Mouse (Mus musculus) kidney, embryonic 14.5 days (tissue): ENCODE results near the gene Psmb6. TPM values are rescaled to one million over a fixed set of nuclear protein-coding genes. Genes with fewer than 3 reads are reported as not detected.

Experiments used
- ATAC-seq: fragments of 200-750 bp; cut with Nextera tagmentation; 2 replicates; pipeline ENCODE4 v1.8.0; 2017; ENCODE audit warnings: moderate number of reproducible peaks, mild to moderate bottlenecking, moderate TSS enrichment, moderate library complexity; ENCODE audit not compliant: low FRiP score, low TSS enrichment
- H3K27ac ChIP-seq: fragments of 300-500 bp; sonication (generic); 2 replicates; pipeline ENCODE4 v1.5.1; 2014; ENCODE audit warnings: low read depth, mild to moderate bottlenecking, low read length, moderate library complexity, mixed read lengths
- H3K27me3 ChIP-seq: fragments of 300-500 bp; sonication (generic); 2 replicates; pipeline ENCODE4 v1.6.1; 2014; ENCODE audit warnings: mild to moderate bottlenecking, low read length; ENCODE audit not compliant: control insufficient read depth, insufficient read depth
- H3K36me3 ChIP-seq: fragments of 300-500 bp; sonication (generic); 2 replicates; pipeline ENCODE4 v1.6.1; 2014; ENCODE audit warnings: low read length, mixed read lengths; ENCODE audit not compliant: control insufficient read depth, insufficient read depth
- H3K4me1 ChIP-seq: fragments of 300-500 bp; sonication (generic); 2 replicates; pipeline ENCODE4 v1.6.1; 2014; ENCODE audit warnings: low read length, mixed read lengths; ENCODE audit not compliant: control insufficient read depth, insufficient read depth
- H3K4me2 ChIP-seq: fragments of 300-500 bp; sonication (generic); replicated peaks from 2 replicates; pipeline ENCODE4 v1.6.1; 2014; ENCODE audit warnings: low read depth, mild to moderate bottlenecking, low read length
- H3K4me3 ChIP-seq: fragments of 300-500 bp; sonication (generic); 2 replicates; pipeline ENCODE4 v1.5.1; 2014; ENCODE audit warnings: mild to moderate bottlenecking, low read length
- H3K9ac ChIP-seq: fragments of 300-500 bp; sonication (generic); 2 replicates; pipeline ENCODE4 v1.6.1; 2014; ENCODE audit warnings: low read depth, mild to moderate bottlenecking, low read length, moderate library complexity
- H3K9me3 ChIP-seq: fragments of 300-500 bp; sonication (generic); 2 replicates; pipeline ENCODE4 v1.6.1; 2016; ENCODE audit warnings: low read length; ENCODE audit not compliant: control insufficient read depth
- WGBS: fragments of 180-500 bp; shearing (Covaris S2); extraction: QIAGEN DNeasy Blood & Tissue Kit; methylation state at CpG from one replicate; pipeline ENCODE4 v1.1.7; 2014; 5-methylcytosine and 5-hydroxymethylcytosine counted together
- polyA plus RNA-seq: library from polyadenylated mRNA; unstranded; fragments of >200 nt; fragmentation: Nextera tagmentation; extraction: Ambion mirVana; gene quantifications from 2 replicates; pipeline ENCODE4 v1.2.1, GENCODE M21; 2014

Psmb6 gene
- polyA plus RNA-seq: 823 and 914 TPM in 2 replicates

DNA sequence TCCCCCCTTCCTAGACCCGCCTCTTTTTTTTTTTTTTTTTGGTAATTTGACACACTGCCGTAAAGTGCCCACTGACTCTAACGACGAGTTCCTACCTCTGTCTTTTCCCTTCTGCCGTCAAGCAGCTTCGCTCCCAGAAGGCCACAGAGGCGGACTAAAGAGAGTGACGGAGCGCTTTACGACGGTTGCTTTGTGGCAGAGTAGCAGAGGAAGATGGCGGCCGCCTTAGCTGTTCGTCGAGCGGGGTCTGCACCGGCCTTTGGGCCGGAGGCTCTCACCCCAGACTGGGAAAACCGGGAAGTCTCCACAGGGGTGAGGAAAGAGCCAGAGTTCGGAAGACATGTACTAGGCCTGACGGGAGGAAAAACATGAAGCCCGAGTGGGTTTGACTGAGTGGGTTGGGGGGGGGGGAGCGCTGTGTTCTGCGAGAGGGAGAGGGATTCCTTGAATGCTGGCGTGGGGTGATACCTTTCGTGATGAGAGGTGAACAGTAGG is at the start of gene Psmb6:
Gene Psmb6 (plus strand): TSS at position 184 of the 495 bp plus-strand sequence.
- peak within 1 kb of the TSS; percentile 81 for H3K4me3 ChIP-seq
- peak; percentile 94 for ATAC-seq
- H3K4me1 ChIP-seq: peaks cover 5% of the 10 kb centered on the region; the same call in 1 of the 2 replicates
- H3K27me3 ChIP-seq: no peaks in the 10 kb centered on the region
- H3K36me3 ChIP-seq: peaks cover 28% of the 10 kb centered on the region
- H3K9ac ChIP-seq: peak within 1 kb of the TSS; percentile 78
- no peaks in the 10 kb centered on the region for H3K9me3 ChIP-seq
- under 1% methylated on average over 25 of the region's 26 CpGs for whole genome bisulfite sequencing
- peak within 1 kb of the TSS; percentile 51 for H3K4me2 ChIP-seq
- no peak within 1 kb of the TSS for H3K27ac ChIP-seq

GRCm38 (mm10) chr11:70485498-70485897 is 39.7 kb upstream of the Psmb6 start:
- H3K27ac ChIP-seq: no peak overlapping the region
- WGBS: 54% methylated on average over 2 of the region's 2 CpGs
- peak; percentile 16; the same call in 1 of the 2 replicates for ATAC-seq

DNA sequence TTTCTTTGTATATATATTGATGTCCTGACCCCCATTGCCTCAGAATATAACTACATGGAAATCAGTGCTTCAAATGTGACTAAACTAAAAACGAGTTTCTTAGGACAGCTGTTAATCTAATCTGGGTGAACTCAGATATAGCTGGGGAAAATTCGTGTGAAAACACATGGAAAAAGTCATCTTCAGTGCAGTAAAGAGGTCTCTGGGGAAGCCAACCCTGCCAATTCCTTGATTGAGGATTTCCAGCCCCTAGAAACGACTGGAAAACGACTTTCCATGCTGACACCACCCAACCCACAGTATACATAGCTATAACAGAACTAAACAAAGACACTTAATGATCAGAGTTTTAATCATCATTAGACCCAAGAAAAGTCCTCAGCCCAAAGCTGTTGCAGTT is 37.4 kb upstream of the Psmb6 start:
- no peak overlapping the region for H3K27ac ChIP-seq
- no peak for ATAC-seq
- no peak overlapping the region for H3K4me3 ChIP-seq
- no peaks in the 10 kb centered on the region for H3K27me3 ChIP-seq
- no peak overlapping the region for H3K9ac ChIP-seq
- H3K36me3 ChIP-seq: no peaks in the 10 kb centered on the region
- no peaks in the 10 kb centered on the region for H3K4me1 ChIP-seq
- 36% methylated on average over 4 of the region's 4 CpGs for WGBS
- H3K4me2 ChIP-seq: no peak overlapping the region
- no peaks in the 10 kb centered on the region for H3K9me3 ChIP-seq

More at GRCm38 (mm10) chr11:70485498-70485897, 39.7 kb upstream of the Psmb6 start:
- H3K9me3 ChIP-seq: no peaks in the 10 kb centered on the region
- H3K27me3 ChIP-seq: no peaks in the 10 kb centered on the region
- H3K9ac ChIP-seq: no peak overlapping the region
- no peak overlapping the region for H3K4me3 ChIP-seq
- H3K36me3 ChIP-seq: no peaks in the 10 kb centered on the region
- no peaks in the 10 kb centered on the region for H3K4me1 ChIP-seq
- no peak overlapping the region for H3K4me2 ChIP-seq

DNA sequence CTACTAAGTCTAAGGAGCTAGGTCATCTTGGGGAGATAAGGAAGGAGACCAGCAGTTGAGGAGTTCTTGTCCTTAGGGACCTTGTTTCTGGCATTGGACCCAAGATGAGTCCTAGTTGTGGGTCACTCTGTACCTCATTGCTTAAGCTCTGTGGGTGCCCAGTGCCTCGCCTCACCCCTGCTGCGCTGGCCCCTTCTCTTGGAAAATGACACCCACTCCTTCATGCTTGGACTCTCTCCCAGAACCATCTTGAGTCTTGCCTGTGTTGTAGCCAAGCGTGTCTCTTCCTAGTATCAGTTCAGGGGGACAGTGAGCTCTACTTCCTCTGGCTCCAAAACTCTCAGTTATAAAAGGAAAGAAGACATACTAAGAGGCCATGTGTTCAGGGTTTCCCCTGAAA is 36.0 kb upstream of the Psmb6 start:
- no peak for ATAC-seq
- Histone ChIP-seq H3K9me3 (no peaks in the 10 kb centered on the region), H3K36me3 (no peaks in the 10 kb centered on the region), H3K4me3 (no peak overlapping the region), H3K9ac (no peak overlapping the region), H3K27ac (no peak overlapping the region), H3K4me2 (no peak overlapping the region), H3K4me1 (no peaks in the 10 kb centered on the region), H3K27me3 (no peaks in the 10 kb centered on the region)
- WGBS: 85% methylated on average over 3 of the region's 3 CpGs

DNA sequence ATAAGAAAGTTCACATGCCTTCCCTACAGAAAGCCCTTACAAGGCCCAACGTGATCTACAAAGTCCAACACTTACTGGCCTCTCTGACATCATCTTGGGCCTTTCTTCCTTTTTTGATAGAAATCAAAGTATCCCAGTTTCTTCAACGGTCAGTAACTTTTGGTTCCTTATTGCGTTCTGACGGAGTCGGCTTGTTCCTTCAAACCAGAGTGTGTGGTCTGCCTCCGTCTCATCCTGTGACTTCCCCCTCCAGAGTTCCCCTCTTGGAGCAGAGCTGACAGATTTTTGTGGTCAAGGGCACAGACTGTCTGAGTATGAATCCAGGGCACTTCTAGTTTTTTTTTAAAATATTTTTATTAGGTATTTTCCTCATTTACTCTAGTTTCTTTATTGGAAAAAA is 35.5 kb upstream of the Psmb6 start:
- no peaks in the 10 kb centered on the region for H3K27me3 ChIP-seq
- no peaks in the 10 kb centered on the region for H3K9me3 ChIP-seq
- no peak overlapping the region for H3K4me2 ChIP-seq
- WGBS: 80% methylated on average over 6 of the region's 6 CpGs
- no peak for ATAC-seq
- no peaks in the 10 kb centered on the region for H3K36me3 ChIP-seq
- no peaks in the 10 kb centered on the region for H3K4me1 ChIP-seq
- no peak overlapping the region for H3K4me3 ChIP-seq
- H3K27ac ChIP-seq: no peak overlapping the region
- H3K9ac ChIP-seq: no peak overlapping the region

GRCm38 (mm10) chr11:70499566-70500475 is 25.3 kb upstream of the Psmb6 start:
- no peaks in the 10 kb centered on the region for H3K27me3 ChIP-seq
- H3K9me3 ChIP-seq: no peaks in the 10 kb centered on the region
- no peaks in the 10 kb centered on the region for H3K36me3 ChIP-seq
- H3K9ac ChIP-seq: no peak overlapping the region
- no peak overlapping the region for H3K4me2 ChIP-seq
- no peak overlapping the region for H3K4me3 ChIP-seq
- no peaks in the 10 kb centered on the region for H3K4me1 ChIP-seq
- 71% methylated on average over 14 of the region's 14 CpGs for WGBS
- no peak overlapping the region for H3K27ac ChIP-seq
- no peak for ATAC-seq

GRCm38 (mm10) chr11:70500476-70500812 is 24.7 kb upstream of the Psmb6 start:
- Histone ChIP-seq H3K36me3 (no peaks in the 10 kb centered on the region), H3K9ac (no peak overlapping the region), H3K4me2 (no peak overlapping the region), H3K4me1 (no peaks in the 10 kb centered on the region), H3K4me3 (no peak overlapping the region), H3K9me3 (no peaks in the 10 kb centered on the region), H3K27me3 (no peaks in the 10 kb centered on the region), H3K27ac (no peak overlapping the region)
- WGBS: 82% methylated on average over 1 of the region's 1 CpGs
- ATAC-seq: no peak

- no peak overlapping the region for H3K4me2 ChIP-seq
- 63% methylated on average over 3 of the region's 3 CpGs for WGBS
- H3K4me1 ChIP-seq: no peaks in the 10 kb centered on the region
- no peaks in the 10 kb centered on the region for H3K9me3 ChIP-seq
- no peak for ATAC-seq
- H3K27me3 ChIP-seq: no peaks in the 10 kb centered on the region
- H3K4me3 ChIP-seq: no peak overlapping the region
- no peak overlapping the region for H3K9ac ChIP-seq
- no peaks in the 10 kb centered on the region for H3K36me3 ChIP-seq
- no peak overlapping the region for H3K27ac ChIP-seq
Observed at GRCm38 (mm10) chr11:70502018-70502417, 23.1 kb upstream of the Psmb6 start.

GRCm38 (mm10) chr11:70504970-70505369 is 20.2 kb upstream of the Psmb6 start, which contains the start of gene Tm4sf5:
TSS of gene Tm4sf5 (plus strand) at chr11:70505244.
- no peak for ATAC-seq
- no peak within 1 kb of the TSS for H3K27ac ChIP-seq
- no peak within 1 kb of the TSS for H3K9ac ChIP-seq
- H3K4me3 ChIP-seq: no peak within 1 kb of the TSS
- 75% methylated on average over 9 of the region's 9 CpGs for whole genome bisulfite sequencing
- H3K4me1 ChIP-seq: 0 out of 2 replicates have a peak, but pooled peaks cover under 1% of the 10 kb centered on the region
- no peak within 1 kb of the TSS for H3K4me2 ChIP-seq
- H3K27me3 ChIP-seq: no peaks in the 10 kb centered on the region
- no peaks in the 10 kb centered on the region for H3K36me3 ChIP-seq
- H3K9me3 ChIP-seq: no peaks in the 10 kb centered on the region
